Mouse (Mus musculus) activated CD4-positive, CD25-positive, alpha-beta regulatory T cell, adult 4 months (primary cell): ENCODE results near the gene Mrpl24. TPM values are rescaled to one million over a fixed set of nuclear protein-coding genes. Genes with fewer than 3 reads are reported as not detected.
"Not testable (repeated sequence)": the region's sequence is repeated elsewhere in the genome, so short reads cannot be mapped to it uniquely, and the experiment has no call there.

Source experiments
- ATAC-seq: one replicate; pipeline ENCODE4 v1.8.0; 2017
- polyA plus RNA-seq, 2 experiments: library from polyadenylated mRNA; unstranded; fragments of 100-300 nt; shearing (Covaris generic); gene quantifications; one replicate each; pipeline ENCODE4 v1.2.1; 2017

Gene Mrpl24
- 100 to 1,000 TPM; 158 to 159 TPM for polyA plus RNA-seq

GRCm38 (mm10) chr3:87919336-87920108, at the start of gene Mrpl24:
TSS of gene Mrpl24 (plus strand) at chr3:87919506.
- ATAC-seq, result peak; percentile 82

DNA sequence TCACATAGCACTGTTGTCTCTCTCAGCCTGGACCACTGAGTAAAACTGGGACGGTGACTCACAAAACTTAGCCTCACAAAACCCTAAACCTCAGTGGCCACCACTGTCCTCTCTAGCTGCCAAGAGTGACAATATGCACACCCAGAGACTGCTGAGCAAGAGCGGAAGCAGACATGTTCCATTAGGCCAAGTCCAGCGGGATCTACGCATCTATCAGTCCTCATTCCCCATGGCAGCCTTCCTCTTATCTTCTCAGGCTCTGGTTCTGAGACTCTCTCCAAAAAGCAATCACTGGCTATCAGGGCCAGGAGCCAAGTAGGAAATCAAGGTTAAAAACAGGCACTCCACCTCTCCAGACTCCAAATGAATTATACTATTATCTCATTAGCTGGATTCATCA, 41.6 kb upstream of the Mrpl24 start:
- no peak for ATAC-seq

- no peak for ATAC-seq
Measured at GRCm38 (mm10) chr3:87884291-87884690, 35.0 kb upstream of the Mrpl24 start.

DNA sequence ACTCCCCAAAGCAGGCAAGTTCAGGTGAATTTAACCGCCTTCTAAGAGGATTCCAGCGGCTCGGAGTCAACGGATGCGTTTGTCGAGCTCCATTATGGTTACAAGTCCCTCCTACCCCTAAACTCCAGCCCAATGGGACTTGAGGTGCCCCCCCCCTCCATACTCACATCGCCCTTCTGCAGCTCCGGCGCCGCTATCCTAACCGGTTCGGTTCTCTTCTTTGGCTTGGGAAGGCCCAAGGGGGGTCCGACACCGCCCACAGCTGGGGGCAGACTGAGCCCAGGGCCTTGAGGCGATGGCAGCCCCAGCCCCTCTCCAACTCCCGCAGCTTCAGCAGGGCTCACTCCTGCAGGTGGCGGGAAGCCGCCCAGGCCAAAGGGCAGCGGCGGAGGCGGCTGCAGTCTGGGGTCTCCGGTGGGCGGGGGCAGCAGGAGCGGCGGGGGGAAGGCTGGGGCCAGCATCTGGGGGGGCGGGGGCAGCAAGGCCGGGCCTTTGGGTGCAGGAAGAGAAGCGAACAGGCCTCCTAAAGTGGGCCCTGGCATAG, 34.5 kb upstream of the Mrpl24 start:
- no peak for ATAC-seq

- peak; percentile 90 for ATAC-seq
Measured at GRCm38 (mm10) chr3:87885281-87886003, 33.9 kb upstream of the Mrpl24 start, which contains the start of gene Prcc. TSS of gene Prcc (minus strand) at chr3:87885608.

DNA sequence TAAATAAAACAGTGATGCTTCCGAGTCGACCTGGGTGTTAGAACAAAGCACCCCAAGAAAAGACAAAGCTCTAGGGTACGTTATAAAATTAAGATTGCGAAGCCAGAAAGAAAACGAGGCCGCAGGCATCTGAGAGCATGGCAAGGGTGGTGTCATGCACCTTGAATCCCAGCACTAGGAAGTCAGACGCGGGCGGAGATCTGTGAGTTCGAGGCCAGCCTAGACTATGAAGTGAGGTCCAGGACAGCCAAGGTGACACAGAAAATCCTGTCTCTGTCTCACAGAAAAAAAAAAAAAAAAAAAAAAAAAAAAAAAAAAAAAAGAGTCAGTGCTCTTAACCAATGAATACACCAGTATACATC, 33.3 kb upstream of the Mrpl24 start:
- ATAC-seq, result no peak

DNA sequence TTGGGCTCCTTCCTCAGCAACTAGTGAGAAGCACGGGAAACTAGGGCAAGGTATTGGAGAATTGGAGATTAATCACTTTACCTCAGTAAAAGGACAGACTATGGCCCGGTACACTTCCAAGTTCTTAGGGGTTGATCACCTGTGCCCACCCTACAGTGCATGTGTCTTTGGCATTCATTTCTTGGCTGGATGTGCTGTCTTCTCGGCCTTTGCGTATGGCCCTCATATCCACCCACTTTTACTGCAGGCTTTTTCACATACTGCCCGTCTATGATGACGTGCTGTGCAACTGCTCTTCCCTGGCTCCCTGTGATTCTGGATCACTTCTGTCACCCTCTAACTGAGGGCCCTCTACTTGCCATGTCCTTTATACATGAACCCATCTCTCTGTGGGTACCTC, 32.9 kb upstream of the Mrpl24 start:
- no peak for ATAC-seq

DNA sequence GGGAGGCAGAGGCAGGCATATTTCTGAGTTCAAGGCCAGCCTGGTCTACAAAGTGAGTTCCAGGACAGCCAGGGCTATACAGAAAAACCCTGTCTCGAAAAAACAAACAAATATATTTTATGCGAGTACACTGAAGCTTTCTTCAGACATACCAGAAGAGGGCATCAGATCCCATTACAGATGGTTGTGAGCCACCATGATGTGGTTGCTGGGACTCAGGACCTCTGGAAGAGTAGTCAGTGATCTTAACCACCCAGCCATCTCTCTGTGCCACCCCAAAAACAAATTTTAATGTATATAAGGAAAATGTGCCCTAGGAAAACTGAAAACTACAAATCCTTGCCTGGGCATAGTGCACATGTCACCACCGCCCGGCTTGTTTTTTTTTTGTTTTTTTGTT, 31.9 kb upstream of the Mrpl24 start:
- not testable (repeated sequence) for ATAC-seq

GRCm38 (mm10) chr3:87891481-87891880, 27.8 kb upstream of the Mrpl24 start:
- ATAC-seq, result no peak

DNA sequence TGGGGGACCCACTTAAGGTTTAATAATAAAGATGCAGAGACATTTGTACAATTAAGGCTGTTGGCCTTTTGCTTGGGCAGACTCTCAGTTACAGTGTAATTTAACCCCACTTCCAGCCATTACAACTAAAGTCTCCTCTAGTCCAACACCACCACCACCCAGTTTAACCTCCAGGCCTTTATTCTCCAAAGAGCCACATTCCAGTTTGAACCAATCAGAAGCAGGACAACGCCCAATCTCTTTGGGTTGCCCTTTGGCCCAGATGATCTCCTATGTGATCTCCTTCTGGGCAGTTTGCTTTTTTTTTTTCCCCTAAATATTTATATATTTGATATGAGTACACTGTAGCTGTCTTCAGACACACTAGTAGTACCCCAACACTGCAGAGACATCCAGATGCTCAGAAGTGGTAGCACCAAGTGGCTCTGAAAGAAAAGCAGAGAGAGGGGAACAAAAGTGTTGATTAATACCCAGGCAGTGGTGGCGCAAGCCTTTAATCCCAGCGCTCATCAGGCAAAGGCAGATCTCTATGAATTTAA, 25.9 kb upstream of the Mrpl24 start:
- no peak for ATAC-seq

DNA sequence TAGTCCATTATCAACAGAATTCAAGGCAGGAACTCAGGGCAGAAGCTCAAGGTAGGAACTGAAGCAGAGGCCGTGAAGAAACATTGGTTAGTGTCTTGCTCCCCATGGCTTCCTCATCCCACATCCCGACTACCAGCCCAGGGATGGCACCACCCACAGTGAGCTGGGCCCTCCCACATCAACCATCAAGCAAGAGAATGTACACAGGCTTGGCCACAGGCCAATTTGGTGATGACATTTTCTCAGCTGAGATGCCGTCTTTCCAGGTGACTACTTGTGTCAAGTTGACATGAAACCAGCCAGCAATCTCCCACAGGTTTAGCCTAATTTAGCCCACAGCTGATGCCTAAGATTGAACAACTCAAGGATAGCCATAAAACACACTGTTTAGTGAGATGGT, 20.0 kb upstream of the Mrpl24 start:
- no peak for ATAC-seq

DNA sequence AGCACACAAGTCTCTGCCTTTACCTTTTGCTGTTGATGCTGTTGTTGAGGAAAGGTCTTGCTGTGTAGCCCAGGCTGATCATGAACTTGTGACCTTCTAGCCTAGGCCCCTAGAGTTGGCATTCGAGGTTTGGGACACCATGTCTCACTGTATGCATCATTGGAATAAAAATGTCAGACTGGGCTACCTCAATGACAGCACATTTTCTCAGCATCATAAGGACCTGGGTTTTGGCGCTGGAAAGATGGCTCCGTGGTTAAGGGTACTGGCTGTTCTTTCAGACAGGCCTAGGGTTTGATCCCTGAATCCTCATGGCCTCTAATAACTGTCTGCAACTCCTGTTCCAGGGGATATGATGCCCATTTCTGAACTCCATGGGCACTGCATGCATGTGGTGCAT, 19.5 kb upstream of the Mrpl24 start:
- ATAC-seq, result no peak

GRCm38 (mm10) chr3:87901036-87901624, 18.2 kb upstream of the Mrpl24 start:
- ATAC-seq, result no peak

GRCm38 (mm10) chr3:87901959-87902358, 17.3 kb upstream of the Mrpl24 start:
- ATAC-seq, result not testable (repeated sequence)

DNA sequence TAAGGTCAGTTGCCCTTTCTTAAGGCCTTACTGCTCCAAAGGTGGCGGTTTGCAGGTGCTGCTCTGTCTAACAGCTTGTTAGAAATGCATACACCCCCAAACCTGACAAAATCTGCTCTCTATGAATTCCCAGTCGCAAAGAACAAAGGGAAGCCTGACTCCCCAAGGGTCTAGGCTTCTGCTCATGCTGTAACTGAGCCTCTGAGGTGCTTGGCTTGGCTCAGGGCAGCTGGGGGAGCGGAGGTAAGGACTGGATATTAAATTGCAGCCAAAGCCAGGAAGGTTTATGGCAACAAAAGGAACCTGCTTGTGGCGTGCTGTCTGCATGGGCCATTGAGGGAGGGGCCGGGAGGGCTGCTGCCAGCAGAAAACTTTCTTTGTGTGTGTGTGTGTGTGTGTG, 15.5 kb upstream of the Mrpl24 start:
- no peak for ATAC-seq

DNA sequence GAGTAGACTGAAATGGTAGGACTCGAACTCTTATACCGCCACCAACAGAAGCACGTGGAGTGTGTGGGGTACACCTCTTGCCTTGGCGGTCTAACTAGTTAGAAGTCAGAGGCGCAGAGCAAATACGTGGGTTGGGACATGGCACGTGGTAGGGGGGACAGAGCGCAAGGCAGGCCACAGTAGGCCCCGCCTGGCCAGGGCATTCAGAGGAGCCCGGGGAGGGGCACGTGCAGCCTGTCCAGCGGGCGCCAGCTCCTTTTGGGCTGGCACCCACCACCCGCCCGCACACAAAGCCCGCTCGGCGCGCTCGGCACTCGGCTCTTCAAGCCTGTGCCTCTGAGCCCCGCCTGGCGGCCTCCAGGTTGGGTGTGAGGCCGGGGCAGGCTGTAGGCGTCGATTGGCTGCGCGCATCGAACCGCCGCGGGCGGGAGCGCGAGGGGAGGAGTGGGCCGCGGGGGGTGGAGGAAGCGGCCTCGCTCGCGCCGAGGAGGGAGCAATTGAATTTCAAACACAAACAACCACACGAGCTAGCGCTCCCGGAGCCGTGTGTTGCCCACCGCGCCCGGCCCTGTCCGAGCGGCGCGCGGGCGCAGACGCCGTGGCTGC, 13.3 kb upstream of the Mrpl24 start, which contains the start of gene Hdgf:
TSS of gene Hdgf (plus strand) at position 442 of the 606 bp plus-strand sequence.
- ATAC-seq, result peak; percentile 94

DNA sequence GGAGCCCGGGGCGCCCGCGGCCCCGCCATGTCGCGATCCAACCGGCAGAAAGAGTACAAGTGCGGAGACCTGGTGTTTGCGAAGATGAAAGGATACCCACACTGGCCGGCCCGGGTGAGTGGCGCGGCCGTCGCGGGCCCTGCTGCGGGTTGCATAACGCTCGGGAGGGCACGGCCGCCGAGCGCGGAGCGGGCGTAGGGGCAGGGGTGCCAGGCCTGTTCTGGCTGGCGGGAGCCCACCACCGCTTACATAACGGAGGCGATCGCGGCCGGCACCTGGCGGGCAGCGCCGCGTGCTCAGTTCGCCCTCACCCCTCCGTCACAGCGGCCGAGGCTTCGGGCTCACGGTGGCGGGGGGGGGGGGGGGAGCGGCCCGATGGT, 12.7 kb upstream of the Mrpl24 start:
- ATAC-seq, result peak; percentile 15

- no peak for ATAC-seq
Measured at GRCm38 (mm10) chr3:87906981-87907857, 12.1 kb upstream of the Mrpl24 start.

DNA sequence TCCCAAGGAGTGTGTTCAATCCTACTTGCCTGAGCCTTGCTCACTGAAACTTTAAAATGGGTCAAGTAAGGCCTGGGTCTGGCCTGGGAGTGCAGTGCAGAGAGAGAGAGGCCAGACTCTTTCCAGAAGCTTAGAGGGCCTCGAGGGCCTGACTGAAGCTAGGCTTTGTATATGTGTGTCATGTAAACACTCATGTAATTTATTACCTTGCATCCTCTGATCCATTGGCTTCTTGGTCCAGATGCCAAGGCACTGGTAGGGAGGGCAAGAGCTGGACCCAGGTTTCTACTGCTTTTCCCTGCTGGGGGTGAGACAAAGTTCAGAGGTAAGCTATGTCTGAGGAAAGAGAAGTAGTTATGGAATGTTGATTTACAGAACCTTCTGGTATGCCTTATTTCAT, 11.4 kb upstream of the Mrpl24 start:
- no peak for ATAC-seq

- ATAC-seq, result no peak
Measured at GRCm38 (mm10) chr3:87909381-87909780, 9.9 kb upstream of the Mrpl24 start.

DNA sequence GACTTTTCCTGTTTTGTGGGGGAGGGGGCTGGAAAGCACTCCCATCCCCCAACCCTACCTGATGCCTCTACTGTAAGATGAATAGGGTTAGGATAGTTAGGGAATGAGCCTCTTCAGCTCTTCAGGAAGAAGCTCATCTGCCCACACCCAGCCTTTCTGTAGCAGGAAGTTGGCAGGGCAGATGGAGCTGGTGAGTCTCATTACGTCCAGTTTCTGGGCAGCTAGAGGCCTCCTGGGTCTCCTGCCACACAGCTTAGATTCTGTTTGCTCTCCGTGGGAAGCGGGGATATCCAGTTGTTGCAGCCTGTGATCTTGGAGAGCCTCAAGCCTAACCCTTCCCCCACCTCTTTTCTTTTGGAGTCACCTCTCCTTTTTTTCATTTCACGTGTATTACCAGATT, 9.4 kb upstream of the Mrpl24 start:
- ATAC-seq, result no peak
